Mouse (Mus musculus): ENCODE data around the gene Gapvd1. TPM values are rescaled to one million over a fixed set of nuclear protein-coding genes. Genes with fewer than 3 reads are reported as not detected.

Gapvd1 gene
- polyA plus RNA-seq, 1 experiment, result 19.0 TPM

DNA sequence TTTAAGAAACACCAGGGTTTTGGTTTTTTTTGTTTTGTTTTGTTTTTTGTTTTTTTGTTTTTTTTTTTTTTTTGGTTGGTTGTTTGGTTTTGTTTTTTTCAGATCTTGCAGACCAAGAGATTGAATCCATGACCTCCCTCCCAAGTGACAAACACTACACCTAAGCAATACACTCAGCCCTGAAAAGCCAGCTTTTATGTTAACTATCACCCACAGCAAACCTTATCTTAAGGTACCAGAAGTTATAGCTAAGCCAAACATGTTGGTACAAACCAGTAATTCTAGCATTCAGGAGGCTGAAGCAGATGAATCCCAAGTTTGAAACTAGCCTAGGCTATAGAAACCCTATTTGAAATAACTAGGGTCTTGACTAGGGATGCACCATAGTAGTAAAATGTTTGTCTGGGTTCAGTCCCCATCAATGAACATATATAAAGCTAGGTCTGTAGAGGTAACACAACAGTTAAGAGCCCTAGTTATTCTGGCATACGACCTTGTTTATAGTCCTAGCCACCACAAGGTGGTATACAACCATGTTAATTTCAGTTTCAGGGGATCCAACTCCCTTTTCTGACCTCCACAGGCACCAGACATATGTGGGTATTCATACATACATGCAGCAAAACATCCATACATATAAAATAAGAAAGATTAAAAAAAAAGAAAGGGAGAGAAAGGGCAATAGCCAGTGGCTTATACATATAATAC, 15.2 kb downstream of the Gapvd1 start:
- H3K27me3 ChIP-seq (ENCODE audit: control insufficient read depth, insufficient read depth, low read length), result no peaks in the 10 kb centered on the region
- no peak overlapping the region for H3K4me3 ChIP-seq (ENCODE audit: control insufficient read depth, low read depth, low read length)
- no peak overlapping the region for H3K27ac ChIP-seq (ENCODE audit: control insufficient read depth, insufficient read depth, low read depth, low read length)
- H3K36me3 ChIP-seq (ENCODE audit: control insufficient read depth, insufficient read depth, low read length), result no peaks in the 10 kb centered on the region
- no peak for TF ChIP-seq POLR2A (IDR thresholded peaks at IDR 0.05; ENCODE audit: control insufficient read depth, low read depth, low read length)
- no peaks in the 10 kb centered on the region for H3K4me1 ChIP-seq (ENCODE audit: control insufficient read depth, insufficient read depth, low read length)

GRCm38 (mm10) chr2:34737911-34738310, 17.1 kb downstream of the Gapvd1 start:
- H3K4me3 ChIP-seq (ENCODE audit: control insufficient read depth, low read depth, low read length), result no peak overlapping the region
- H3K4me1 ChIP-seq (ENCODE audit: control insufficient read depth, insufficient read depth, low read length), result no peaks in the 10 kb centered on the region
- H3K27ac ChIP-seq (ENCODE audit: control insufficient read depth, insufficient read depth, low read depth, low read length), result no peak overlapping the region
- no peaks in the 10 kb centered on the region for H3K27me3 ChIP-seq (ENCODE audit: control insufficient read depth, insufficient read depth, low read length)
- TF ChIP-seq POLR2A (IDR thresholded peaks at IDR 0.05; ENCODE audit: control insufficient read depth, low read depth, low read length) (no peak), CTCF (IDR thresholded peaks at IDR 0.05; ENCODE audit: control insufficient read depth, insufficient read depth, insufficient replicate concordance, low read depth, low read length) (no peak)
- no peaks in the 10 kb centered on the region for H3K36me3 ChIP-seq (ENCODE audit: control insufficient read depth, insufficient read depth, low read length)

- Histone ChIP-seq H3K27ac (ENCODE audit: control insufficient read depth, insufficient read depth, low read depth, low read length) (no peak overlapping the region), H3K36me3 (ENCODE audit: control insufficient read depth, insufficient read depth, low read length) (no peaks in the 10 kb centered on the region), H3K27me3 (ENCODE audit: control insufficient read depth, insufficient read depth, low read length) (no peaks in the 10 kb centered on the region), H3K4me1 (ENCODE audit: control insufficient read depth, insufficient read depth, low read length) (no peaks in the 10 kb centered on the region), H3K4me3 (ENCODE audit: control insufficient read depth, low read depth, low read length) (no peak overlapping the region)
- TF ChIP-seq POLR2A (IDR thresholded peaks at IDR 0.05; ENCODE audit: control insufficient read depth, low read depth, low read length), result no peak
- no peak for TF ChIP-seq CTCF (IDR thresholded peaks at IDR 0.05; ENCODE audit: control insufficient read depth, insufficient read depth, insufficient replicate concordance, low read depth, low read length)
Measured at GRCm38 (mm10) chr2:34736626-34737025, 18.4 kb downstream of the Gapvd1 start.

DNA sequence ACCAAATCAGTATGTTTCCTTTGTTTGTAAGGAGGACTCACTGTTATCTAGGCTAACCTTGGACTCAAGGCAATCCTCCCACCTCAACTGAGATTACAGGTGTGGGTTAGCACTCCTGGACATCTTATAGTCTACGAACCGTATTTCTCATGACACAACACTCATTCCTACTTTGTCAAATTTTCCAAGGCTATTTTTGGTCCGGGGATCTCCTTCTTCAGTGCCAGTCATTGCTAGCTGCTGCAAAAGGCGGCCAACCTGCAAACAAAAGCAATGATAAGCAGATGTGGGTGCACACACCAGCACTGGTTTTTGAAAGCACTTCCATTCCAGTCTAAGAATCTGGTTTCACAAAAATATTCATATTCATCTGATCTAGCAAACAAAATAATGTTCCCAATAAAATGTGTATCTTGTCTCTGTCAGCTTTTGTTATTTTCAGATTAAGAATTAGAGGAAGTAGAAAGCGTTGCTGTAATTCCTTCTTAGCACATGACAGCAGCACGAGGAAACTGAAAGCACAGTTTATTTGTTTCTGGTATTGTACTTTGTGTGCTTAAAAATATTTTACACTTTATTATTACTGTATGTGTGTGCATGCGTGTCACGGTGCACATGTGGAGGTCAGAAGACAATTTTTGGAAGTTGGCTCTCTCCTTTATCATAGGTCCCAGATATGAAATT, 27.8 kb downstream of the Gapvd1 start:
- Histone ChIP-seq H3K4me3 (ENCODE audit: control insufficient read depth, low read depth, low read length) (no peak overlapping the region), H3K36me3 (ENCODE audit: control insufficient read depth, insufficient read depth, low read length) (peaks cover 4% of the 10 kb centered on the region), H3K27me3 (ENCODE audit: control insufficient read depth, insufficient read depth, low read length) (no peaks in the 10 kb centered on the region), H3K4me1 (ENCODE audit: control insufficient read depth, insufficient read depth, low read length) (no peaks in the 10 kb centered on the region), H3K27ac (ENCODE audit: control insufficient read depth, insufficient read depth, low read depth, low read length) (no peak overlapping the region)
- TF ChIP-seq CTCF (IDR thresholded peaks at IDR 0.05; ENCODE audit: control insufficient read depth, insufficient read depth, insufficient replicate concordance, low read depth, low read length) (no peak), POLR2A (IDR thresholded peaks at IDR 0.05; ENCODE audit: control insufficient read depth, low read depth, low read length) (no peak)

GRCm38 (mm10) chr2:34725269-34725668, 29.8 kb downstream of the Gapvd1 start:
- Histone ChIP-seq H3K4me3 (ENCODE audit: control insufficient read depth, low read depth, low read length) (no peak overlapping the region), H3K27ac (ENCODE audit: control insufficient read depth, insufficient read depth, low read depth, low read length) (no peak overlapping the region), H3K4me1 (ENCODE audit: control insufficient read depth, insufficient read depth, low read length) (no peaks in the 10 kb centered on the region), H3K27me3 (ENCODE audit: control insufficient read depth, insufficient read depth, low read length) (no peaks in the 10 kb centered on the region), H3K36me3 (ENCODE audit: control insufficient read depth, insufficient read depth, low read length) (peaks cover 4% of the 10 kb centered on the region)
- TF ChIP-seq POLR2A (IDR thresholded peaks at IDR 0.05; ENCODE audit: control insufficient read depth, low read depth, low read length) (no peak), CTCF (IDR thresholded peaks at IDR 0.05; ENCODE audit: control insufficient read depth, insufficient read depth, insufficient replicate concordance, low read depth, low read length) (no peak)

DNA sequence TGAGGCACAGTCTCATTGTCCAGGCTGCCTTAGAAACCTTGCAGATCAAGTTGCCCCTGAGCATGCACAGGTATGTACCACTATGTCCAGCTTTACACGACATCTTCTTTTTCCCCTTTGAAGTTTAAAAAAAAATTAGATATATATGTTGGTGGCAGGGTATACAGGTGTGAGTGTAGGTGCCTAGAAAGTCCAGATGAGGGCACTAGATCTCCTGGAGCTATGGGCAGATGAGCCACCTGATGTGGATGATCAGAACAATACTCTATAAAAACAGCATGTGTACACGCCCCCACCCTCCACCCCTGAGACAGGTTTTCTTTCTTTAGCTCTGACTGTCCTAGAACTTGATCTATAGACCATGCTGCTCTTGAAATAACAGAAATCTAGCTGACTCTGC, 36.8 kb downstream of the Gapvd1 start:
- TF ChIP-seq POLR2A (IDR thresholded peaks at IDR 0.05; ENCODE audit: control insufficient read depth, low read depth, low read length) (no peak), CTCF (IDR thresholded peaks at IDR 0.05; ENCODE audit: control insufficient read depth, insufficient read depth, insufficient replicate concordance, low read depth, low read length) (no peak)
- no peaks in the 10 kb centered on the region for H3K27me3 ChIP-seq (ENCODE audit: control insufficient read depth, insufficient read depth, low read length)
- H3K36me3 ChIP-seq (ENCODE audit: control insufficient read depth, insufficient read depth, low read length), result no peaks in the 10 kb centered on the region; the same call in 1 of the 2 replicates
- no peaks in the 10 kb centered on the region for H3K4me1 ChIP-seq (ENCODE audit: control insufficient read depth, insufficient read depth, low read length)
- no peak overlapping the region for H3K4me3 ChIP-seq (ENCODE audit: control insufficient read depth, low read depth, low read length)
- no peak overlapping the region for H3K27ac ChIP-seq (ENCODE audit: control insufficient read depth, insufficient read depth, low read depth, low read length)

- Histone ChIP-seq H3K27ac (ENCODE audit: control insufficient read depth, insufficient read depth, low read depth, low read length) (no peak overlapping the region), H3K27me3 (ENCODE audit: control insufficient read depth, insufficient read depth, low read length) (no peaks in the 10 kb centered on the region), H3K4me1 (ENCODE audit: control insufficient read depth, insufficient read depth, low read length) (no peaks in the 10 kb centered on the region), H3K4me3 (ENCODE audit: control insufficient read depth, low read depth, low read length) (no peak overlapping the region), H3K36me3 (ENCODE audit: control insufficient read depth, insufficient read depth, low read length) (no peaks in the 10 kb centered on the region; the same call in 1 of the 2 replicates)
- TF ChIP-seq CTCF (IDR thresholded peaks at IDR 0.05; ENCODE audit: control insufficient read depth, insufficient read depth, insufficient replicate concordance, low read depth, low read length) (no peak), POLR2A (IDR thresholded peaks at IDR 0.05; ENCODE audit: control insufficient read depth, low read depth, low read length) (no peak)
Measured at GRCm38 (mm10) chr2:34711904-34712303, 43.1 kb downstream of the Gapvd1 start.
